Mouse (Mus musculus): ENCODE results near the gene Cux2. TPM values are rescaled to one million over a fixed set of nuclear protein-coding genes. Genes with fewer than 3 reads are reported as not detected.

The Cux2 gene
- 1.6 TPM for polyA plus RNA-seq (2021)

GRCm38 (mm10) chr5:122050017-122050831, at the start of gene Cux2:
Cux2 (minus strand) TSS chr5:122050102.
- ChIA-PET POLR2A (interaction anchor here (0.6 kb wide), 1 partner anchor 15 kb away, joined by 5 read pairs; no protein-coding TSS in a partner anchor), CTCF (interaction anchor here (1.5 kb wide), 1 partner anchor 9 kb away, joined by 5 read pairs; no protein-coding TSS in a partner anchor)
- peak; percentile 100 for TF ChIP-seq CTCF (IDR thresholded peaks at IDR 0.05)
- H3K27me3 ChIP-seq: peaks cover 38% of the 10 kb centered on the region
- in situ Hi-C loops (cut with MboI; ENCODE audit: low pct_unique_long_range_greater_than_20kb): no loop called here
- DNase-seq (ENCODE audit: low read depth, low spot score) (peak; percentile 7), ATAC-seq (peak; percentile 48)

GRCm38 (mm10) chr5:122094439-122094838, 44.5 kb upstream of the Cux2 start:
- TF ChIP-seq CTCF (IDR thresholded peaks at IDR 0.05): no peak
- in situ Hi-C loops (cut with MboI; ENCODE audit: low pct_unique_long_range_greater_than_20kb): no loop called here
- ChIA-PET CTCF (interaction anchor here (0.7 kb wide), 1 partner anchor 148 kb away, joined by 4 read pairs; no protein-coding TSS in a partner anchor), POLR2A (no interaction called here)
- DNase-seq (ENCODE audit: low read depth, low spot score): no peak
- no peak for ATAC-seq
- H3K27me3 ChIP-seq: peaks cover 19% of the 10 kb centered on the region

GRCm38 (mm10) chr5:122093734-122094133, 43.8 kb upstream of the Cux2 start:
- ATAC-seq (no peak), DNase-seq (ENCODE audit: low read depth, low spot score) (no peak)
- H3K27me3 ChIP-seq: peaks cover 19% of the 10 kb centered on the region
- no peak for TF ChIP-seq CTCF (IDR thresholded peaks at IDR 0.05)
- ChIA-PET POLR2A (no interaction called here), CTCF (no interaction called here)
- in situ Hi-C loops (cut with MboI; ENCODE audit: low pct_unique_long_range_greater_than_20kb): no loop called here

- POLR2A ChIA-PET: interaction anchor here (0.5 kb wide), 1 partner anchor 75 kb away, joined by 3 read pairs; no protein-coding TSS in a partner anchor
- peaks cover 19% of the 10 kb centered on the region for H3K27me3 ChIP-seq
- no peak for TF ChIP-seq CTCF (IDR thresholded peaks at IDR 0.05)
- ATAC-seq: no peak
- CTCF ChIA-PET: no interaction called here
- in situ Hi-C loops (cut with MboI; ENCODE audit: low pct_unique_long_range_greater_than_20kb): no loop called here
- DNase-seq (ENCODE audit: low read depth, low spot score): no peak
These were observed 42.9 kb upstream of the Cux2 start for GRCm38 (mm10) chr5:122092794-122093193.

GRCm38 (mm10) chr5:122091070-122091469, 41.2 kb upstream of the Cux2 start:
- CTCF ChIA-PET: interaction anchor here (1.0 to 1.8 kb wide), 3 partner anchors 12 to 111 kb away, joined by 3 to 4 read pairs (median 3); no protein-coding TSS in a partner anchor
- TF ChIP-seq CTCF (IDR thresholded peaks at IDR 0.05): peak; percentile 94
- DNase-seq (ENCODE audit: low read depth, low spot score) (no peak), ATAC-seq (no peak)
- H3K27me3 ChIP-seq: peaks cover 12% of the 10 kb centered on the region
- POLR2A ChIA-PET: no interaction called here
- in situ Hi-C loops (cut with MboI; ENCODE audit: low pct_unique_long_range_greater_than_20kb): no loop called here

- in situ Hi-C loops (cut with MboI; ENCODE audit: low pct_unique_long_range_greater_than_20kb): loop anchor here (5.0 kb wide), 2 partner anchors 142 to 217 kb away; no protein-coding TSS in a partner anchor
- CTCF ChIA-PET: interaction anchor here (0.7 to 2.0 kb wide), 7 partner anchors 14 to 218 kb away, joined by 3 to 10 read pairs (median 5); no protein-coding TSS in a partner anchor
- peaks cover 10% of the 10 kb centered on the region for H3K27me3 ChIP-seq
- ATAC-seq (no peak), DNase-seq (ENCODE audit: low read depth, low spot score) (no peak)
- no peak for TF ChIP-seq CTCF (IDR thresholded peaks at IDR 0.05)
- POLR2A ChIA-PET: interaction anchor here (0.6 kb wide), 1 partner anchor 95 kb away, joined by 3 read pairs; no protein-coding TSS in a partner anchor
These were observed 39.8 kb upstream of the Cux2 start for GRCm38 (mm10) chr5:122089664-122090063.

GRCm38 (mm10) chr5:122088917-122089316, 39.0 kb upstream of the Cux2 start:
- TF ChIP-seq CTCF (IDR thresholded peaks at IDR 0.05): peak; percentile 97
- peak; percentile 56 for ATAC-seq
- peaks cover 4% of the 10 kb centered on the region for H3K27me3 ChIP-seq
- in situ Hi-C loops (cut with MboI; ENCODE audit: low pct_unique_long_range_greater_than_20kb): loop anchor here (5.0 kb wide), 2 partner anchors 142 to 217 kb away; no protein-coding TSS in a partner anchor
- POLR2A ChIA-PET: no interaction called here
- CTCF ChIA-PET: interaction anchor here (0.7 to 2.0 kb wide), 7 partner anchors 15 to 217 kb away, joined by 3 to 10 read pairs (median 5); no protein-coding TSS in a partner anchor
- DNase-seq (ENCODE audit: low read depth, low spot score): peak; percentile 42

GRCm38 (mm10) chr5:122086121-122086520, 36.2 kb upstream of the Cux2 start:
- DNase-seq (ENCODE audit: low read depth, low spot score): no peak
- no peak for TF ChIP-seq CTCF (IDR thresholded peaks at IDR 0.05)
- CTCF ChIA-PET: no interaction called here

GRCm38 (mm10) chr5:122085291-122085690, 35.4 kb upstream of the Cux2 start:
- in situ Hi-C loops (cut with MboI; ENCODE audit: low pct_unique_long_range_greater_than_20kb): loop anchor here (5.0 kb wide), 2 partner anchors 138 to 213 kb away; no protein-coding TSS in a partner anchor
- ATAC-seq: no peak
- CTCF ChIA-PET: no interaction called here
- POLR2A ChIA-PET: no interaction called here
- H3K27me3 ChIP-seq: peaks cover 3% of the 10 kb centered on the region
- no peak for TF ChIP-seq CTCF (IDR thresholded peaks at IDR 0.05)
- no peak for DNase-seq (ENCODE audit: low read depth, low spot score)

More at GRCm38 (mm10) chr5:122086121-122086520, 36.2 kb upstream of the Cux2 start:
- peaks cover 3% of the 10 kb centered on the region for H3K27me3 ChIP-seq
- POLR2A ChIA-PET: no interaction called here
- in situ Hi-C loops (cut with MboI; ENCODE audit: low pct_unique_long_range_greater_than_20kb): loop anchor here (5.0 kb wide), 2 partner anchors 139 to 214 kb away; no protein-coding TSS in a partner anchor
- no peak for ATAC-seq

- no peak for DNase-seq (ENCODE audit: low read depth, low spot score)
- POLR2A ChIA-PET: no interaction called here
- in situ Hi-C loops (cut with MboI; ENCODE audit: low pct_unique_long_range_greater_than_20kb): no loop called here
- peaks cover 3% of the 10 kb centered on the region for H3K27me3 ChIP-seq
- no peak for TF ChIP-seq CTCF (IDR thresholded peaks at IDR 0.05)
- ATAC-seq: no peak
- CTCF ChIA-PET: no interaction called here
These were observed 34.6 kb upstream of the Cux2 start for GRCm38 (mm10) chr5:122084470-122084869.

GRCm38 (mm10) chr5:122083282-122083681, 33.4 kb upstream of the Cux2 start:
- no peak for ATAC-seq
- no peak for TF ChIP-seq CTCF (IDR thresholded peaks at IDR 0.05)
- peaks cover 3% of the 10 kb centered on the region for H3K27me3 ChIP-seq
- POLR2A ChIA-PET: no interaction called here
- CTCF ChIA-PET: no interaction called here
- no peak for DNase-seq (ENCODE audit: low read depth, low spot score)
- in situ Hi-C loops (cut with MboI; ENCODE audit: low pct_unique_long_range_greater_than_20kb): no loop called here
